8 mouse cellular contexts compared by ENCODE assay signal in genomic region chr14:57729975-57730499, GRCm38 (mm10). TPM values are rescaled to one million over a fixed set of nuclear protein-coding genes. Genes with fewer than 3 reads are reported as not detected.
DNase-seq lines count a peak whose midpoint lies in the region; ATAC-seq and TF ChIP-seq lines count a peak whose summit lies in the region.

No protein-coding gene starts in this region.

- intact Hi-C loops in gastrocnemius, adult 2 months (cut with DNase I), result no loop called here

- H3K36me3 ChIP-seq in lung, embryonic 14.5 days (ENCODE audit: insufficient read depth), result peaks cover 18% of the 10 kb centered on the region; the same call in 1 of the 2 replicates

- no peak for TF ChIP-seq CTCF in gastrocnemius, adult 2 months (IDR thresholded peaks at IDR 0.05)
- TF ChIP-seq CTCF in lung, embryonic 14.5 days (IDR thresholded peaks at IDR 0.05; ENCODE audit: low read depth), result no peak

- no peak overlapping the region; the same call in 1 of the 2 replicates for H3K4me2 ChIP-seq in lung, embryonic 14.5 days

- H3K27ac ChIP-seq in gastrocnemius, adult 2 months, result peak overlapping the region; percentile 79
- H3K27ac ChIP-seq in lung, embryonic 14.5 days (ENCODE audit: low read depth), result peak overlapping the region; percentile 74

- 43% methylated on average over 5 of the region's 5 CpGs for WGBS in lung, embryonic 14.5 days

- H3K4me3 ChIP-seq in gastrocnemius, adult 2 months, result peak overlapping the region; percentile 47
- H3K4me3 ChIP-seq in lung, embryonic 14.5 days (ENCODE audit: low read depth, low read length), result no peak overlapping the region

- peak; percentile 74 for ATAC-seq in inflammation-experienced regulatory T-cells, adult 6 months
- ATAC-seq in lung, embryonic 14.5 days (ENCODE audit: insufficient read depth), result peak; percentile 69

- H3K9ac ChIP-seq in lung, embryonic 14.5 days, result no peak overlapping the region

- peaks cover 31% of the 10 kb centered on the region for H3K4me1 ChIP-seq in lung, embryonic 14.5 days (ENCODE audit: insufficient read depth)

- no peaks in the 10 kb centered on the region for H3K9me3 ChIP-seq in lung, embryonic 14.5 days (ENCODE audit: low read depth, low read length)

- DNase-seq in urinary bladder, postnatal 36 days (ENCODE audit: low spot score in 2 of 2), result peak; percentile 44 to 59
- DNase-seq in urinary bladder, postnatal 25 days (ENCODE audit: low spot score), result no peak
- peak; percentile 52 for DNase-seq in gastrocnemius, adult 2 months
- peak; percentile 69 for DNase-seq in lung, embryonic 14.5 days
- peak; percentile 32 for DNase-seq in spleen, adult 12 weeks (ENCODE audit: low spot score)
- no peak for DNase-seq in right cerebral cortex, postnatal 25 days
- no peak for DNase-seq in left cerebral cortex, adult 8-10 months (ENCODE audit: low spot score in 2 of 2)

- no peaks in the 10 kb centered on the region for H3K27me3 ChIP-seq in lung, embryonic 14.5 days (ENCODE audit: insufficient read depth, low read length)

RNA-seq across cellular contexts. Expression of gene Gm49361, which starts 15.9 kb away (rescaled TPM):
- total RNA-seq in gastrocnemius, adult 2 months (2021), result not detected
- not detected for polyA plus RNA-seq in inflammation-experienced regulatory T-cells, adult 6 months (2017; shearing (Covaris generic))
- not detected in 2 replicates for polyA plus RNA-seq in lung, embryonic 14.5 days (2014; fragmentation: Nextera tagmentation; extraction: Ambion mirVana)
- 1 to 10 TPM in 1 of 4 experiments, not detected in 3; 1.0 TPM for total RNA-seq in left cerebral cortex, adult 8-10 months (2022)

RNA-seq across cellular contexts. Expression of gene Lats2, which starts 28.2 kb away (rescaled TPM):
- 10 to 100 TPM; 23.7 to 24.2 TPM for total RNA-seq in gastrocnemius, adult 2 months (2021)
- polyA plus RNA-seq in inflammation-experienced regulatory T-cells, adult 6 months (2017; shearing (Covaris generic)), result 10 to 100 TPM; 13.0 to 23.0 (median 20.1) TPM
- 25.1 and 28.9 TPM in 2 replicates for polyA plus RNA-seq in lung, embryonic 14.5 days (2014; fragmentation: Nextera tagmentation; extraction: Ambion mirVana)
- 10 to 100 TPM; 19.4 to 28.3 (median 24.8) TPM for total RNA-seq in left cerebral cortex, adult 8-10 months (2022)

Comparison
In these comparisons a context has a peak if more than half of its experiments do, and no peak if none do; other contexts are left out.
1. DNase-seq: peak in urinary bladder, postnatal 36 days (2 of 2), gastrocnemius, adult 2 months (single experiment), lung, embryonic 14.5 days (single experiment) and spleen, adult 12 weeks (single experiment); none in urinary bladder, postnatal 25 days (single experiment), right cerebral cortex, postnatal 25 days (single experiment) and left cerebral cortex, adult 8-10 months (0 of 2).